Mouse (Mus musculus) heart, embryonic 12.5 days (tissue): ENCODE measurements around the gene Fcer1g. TPM values are rescaled to one million over a fixed set of nuclear protein-coding genes. Genes with fewer than 3 reads are reported as not detected.

Source experiments
- polyA plus RNA-seq: library from polyadenylated mRNA; unstranded; fragments of >200 nt; fragmentation: Nextera tagmentation; extraction: Ambion mirVana; gene quantifications from 2 replicates; pipeline ENCODE4 v1.2.1, GENCODE M21; 2016

Fcer1g gene
- polyA plus RNA-seq, 1 experiment from 2014 or later: 15.3 TPM

Other genes with a start within 250 kb of the Fcer1g start
- gene Fcgr4, start 215.4 kb downstream of the Fcer1g start, polyA plus RNA-seq: 0.14 and 0.24 TPM in 2 replicates
- gene Fcgr3, start 169.4 kb downstream of the Fcer1g start, polyA plus RNA-seq: 3.8 and 4.5 TPM in 2 replicates
- gene Cfap126, start 120.4 kb downstream of the Fcer1g start, polyA plus RNA-seq: 2.9 and 3.5 TPM in 2 replicates
- gene Sdhc, start 83.8 kb downstream of the Fcer1g start, polyA plus RNA-seq: 420 and 425 TPM in 2 replicates
- 0.11 and 0.15 TPM in 2 replicates for gene Mpz, start 83.7 kb downstream of the Fcer1g start, polyA plus RNA-seq
- gene Pcp4l1, start 38.1 kb downstream of the Fcer1g start, polyA plus RNA-seq: 32.7 and 33.4 TPM in 2 replicates
- 0.19 and 0.22 TPM in 2 replicates for gene Nr1i3, start 20.4 kb downstream of the Fcer1g start, polyA plus RNA-seq
- 41.8 and 43.3 TPM in 2 replicates for gene Tomm40l, start 11.9 kb downstream of the Fcer1g start, polyA plus RNA-seq
- gene Apoa2, start 9.3 kb downstream of the Fcer1g start, polyA plus RNA-seq: 10.7 and 46.5 TPM in 2 replicates
- gene Adamts4, start 16.1 kb upstream of the Fcer1g start, polyA plus RNA-seq: 2.2 and 3.1 TPM in 2 replicates
- 443 and 471 TPM in 2 replicates for gene Ndufs2, start 17.0 kb upstream of the Fcer1g start, polyA plus RNA-seq
- 49.5 and 56.1 TPM in 2 replicates for gene B4galt3, start 36.0 kb upstream of the Fcer1g start, polyA plus RNA-seq
- 51.7 and 55.4 TPM in 2 replicates for gene Ppox, start 46.8 kb upstream of the Fcer1g start, polyA plus RNA-seq
- gene Usp21, start 53.6 kb upstream of the Fcer1g start, polyA plus RNA-seq: 55.1 and 55.7 TPM in 2 replicates
- gene Ufc1, start 60.7 kb upstream of the Fcer1g start, polyA plus RNA-seq: 84.1 and 86.2 TPM in 2 replicates
- gene Dedd, start 94.8 kb upstream of the Fcer1g start, polyA plus RNA-seq: 38.6 and 43.3 TPM in 2 replicates
- 31.9 and 33.9 TPM in 2 replicates for gene Nit1, start 111.3 kb upstream of the Fcer1g start, polyA plus RNA-seq
- gene Pfdn2, start 111.3 kb upstream of the Fcer1g start, polyA plus RNA-seq: 96.8 and 111 TPM in 2 replicates
- 0.46 and 0.74 TPM in 2 replicates for gene Klhdc9, start 126.4 kb upstream of the Fcer1g start, polyA plus RNA-seq
- gene Nectin4, start 135.7 kb upstream of the Fcer1g start, polyA plus RNA-seq: 0.17 and 0.52 TPM in 2 replicates
- 0.30 and 0.68 TPM in 2 replicates for gene Arhgap30, start 154.6 kb upstream of the Fcer1g start, polyA plus RNA-seq
- 62.7 and 65.1 TPM in 2 replicates for gene Usf1, start 176.9 kb upstream of the Fcer1g start, polyA plus RNA-seq
- 1.9 and 3.6 TPM in 2 replicates for gene Tstd1, start 184.5 kb upstream of the Fcer1g start, polyA plus RNA-seq
- gene F11r, start 203.2 kb upstream of the Fcer1g start, polyA plus RNA-seq: 70.7 and 71.0 TPM in 2 replicates